Mouse (Mus musculus) liver, postnatal 0 days (tissue): ENCODE measurements around the gene Ptprd. TPM values are rescaled to one million over a fixed set of nuclear protein-coding genes. Genes with fewer than 3 reads are reported as not detected.

ENCODE experiments used
- ATAC-seq: fragments of 200-750 bp; cut with Nextera tagmentation; 2 replicates; pipeline ENCODE4 v1.8.0; 2017; ENCODE audit warnings: mild to moderate bottlenecking, moderate library complexity
- DNase-seq: peaks from one replicate; pipeline ENCODE4 v3.0.0-alpha.2; 2016
- H3K27ac ChIP-seq: fragments of 300-500 bp; sonication (generic); 2 replicates; pipeline ENCODE4 v1.5.1; 2014; ENCODE audit warnings: antibody characterized with exemption, moderate library complexity, mild to moderate bottlenecking, low read depth
- H3K27me3 ChIP-seq: fragments of 300-500 bp; sonication (generic); 2 replicates; pipeline ENCODE4 v1.6.1; 2014; ENCODE audit warnings: low read length, control low read depth, mixed read lengths; ENCODE audit not compliant: insufficient read depth
- H3K36me3 ChIP-seq: fragments of 300-500 bp; sonication (generic); replicated peaks from 2 replicates; pipeline ENCODE4 v1.6.1; 2014; ENCODE audit warnings: mild to moderate bottlenecking, control low read depth, low read length, moderate library complexity, mixed read lengths; ENCODE audit not compliant: insufficient read depth
- H3K4me1 ChIP-seq: fragments of 300-500 bp; sonication (generic); 2 replicates; pipeline ENCODE4 v1.6.1; 2014; ENCODE audit warnings: antibody characterized with exemption, mild to moderate bottlenecking, control low read depth; ENCODE audit not compliant: insufficient read depth
- H3K4me2 ChIP-seq: fragments of 300-500 bp; sonication (generic); 2 replicates; pipeline ENCODE4 v1.6.1; 2014; ENCODE audit warnings: low read depth, mild to moderate bottlenecking, low read length, moderate library complexity, mixed read lengths
- H3K4me3 ChIP-seq: fragments of 300-500 bp; sonication (generic); 2 replicates; pipeline ENCODE4 v1.5.1; 2014; ENCODE audit warnings: low read depth, low read length
- H3K9ac ChIP-seq: fragments of 300-500 bp; sonication (generic); replicated peaks from 2 replicates; pipeline ENCODE4 v1.6.1; 2014; ENCODE audit warnings: mild to moderate bottlenecking, moderate library complexity
- H3K9me3 ChIP-seq: fragments of 300-500 bp; sonication (generic); 2 replicates; pipeline ENCODE4 v1.6.1; 2016; ENCODE audit warnings: mild to moderate bottlenecking, control low read depth, low read length, mixed read lengths
- CTCF ChIP-seq: sonication (generic); IDR thresholded peaks from 2 replicates; pipeline ENCODE4 v1.5.1; 2016; ENCODE audit warnings: antibody characterized with exemption, low read depth
- EP300 ChIP-seq: IDR thresholded peaks from 2 replicates; pipeline ENCODE4 v1.6.1; 2016; ENCODE audit warnings: antibody characterized with exemption, low read depth, mild to moderate bottlenecking
- WGBS: fragments of 180-500 bp; shearing (Covaris S2); extraction: QIAGEN DNeasy Blood & Tissue Kit; methylation state at CpG from one replicate; pipeline ENCODE4 v1.1.7; 2014; ENCODE audit not compliant: insufficient replicate concordance; 5-methylcytosine and 5-hydroxymethylcytosine counted together
- polyA plus RNA-seq: library from polyadenylated mRNA; unstranded; fragments of >200 nt; fragmentation: Nextera tagmentation; extraction: Ambion mirVana; gene quantifications from 2 replicates; pipeline ENCODE4 v1.2.1, GENCODE M21; 2015

Gene Ptprd
- polyA plus RNA-seq, 1 experiment from 2014 or later, result 9.3 TPM

DNA sequence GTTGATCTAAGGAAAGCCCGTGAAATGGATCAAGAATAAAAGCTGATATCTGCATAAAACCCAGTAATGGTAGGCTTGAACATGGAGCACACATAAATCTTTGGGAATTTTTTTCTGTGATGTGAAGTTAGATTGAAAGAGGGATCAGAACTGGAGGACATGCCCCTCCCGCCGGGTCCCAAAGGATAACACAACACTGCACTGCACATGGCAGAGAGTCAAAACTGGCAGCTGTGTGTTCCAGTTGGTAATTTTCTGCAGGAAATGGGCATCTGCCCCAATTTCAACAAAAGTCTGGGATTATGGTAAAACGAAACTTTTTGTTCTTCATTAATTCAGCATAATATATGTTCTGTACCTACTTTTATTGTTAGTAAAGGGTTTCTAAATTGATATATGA is 1409.1 kb downstream of the Ptprd start:
- no peak overlapping the region for H3K4me2 ChIP-seq
- DNase-seq (no peak), ATAC-seq (no peak)
- H3K4me3 ChIP-seq, result no peak overlapping the region
- H3K4me1 ChIP-seq, result no peaks in the 10 kb centered on the region
- no peak overlapping the region for H3K27ac ChIP-seq
- 85% methylated on average over 4 of the region's 4 CpGs for WGBS
- H3K27me3 ChIP-seq, result no peaks in the 10 kb centered on the region
- no peaks in the 10 kb centered on the region for H3K36me3 ChIP-seq
- no peak for TF ChIP-seq EP300
- TF ChIP-seq CTCF, result no peak
- H3K9ac ChIP-seq, result no peak overlapping the region
- no peaks in the 10 kb centered on the region for H3K9me3 ChIP-seq

DNA sequence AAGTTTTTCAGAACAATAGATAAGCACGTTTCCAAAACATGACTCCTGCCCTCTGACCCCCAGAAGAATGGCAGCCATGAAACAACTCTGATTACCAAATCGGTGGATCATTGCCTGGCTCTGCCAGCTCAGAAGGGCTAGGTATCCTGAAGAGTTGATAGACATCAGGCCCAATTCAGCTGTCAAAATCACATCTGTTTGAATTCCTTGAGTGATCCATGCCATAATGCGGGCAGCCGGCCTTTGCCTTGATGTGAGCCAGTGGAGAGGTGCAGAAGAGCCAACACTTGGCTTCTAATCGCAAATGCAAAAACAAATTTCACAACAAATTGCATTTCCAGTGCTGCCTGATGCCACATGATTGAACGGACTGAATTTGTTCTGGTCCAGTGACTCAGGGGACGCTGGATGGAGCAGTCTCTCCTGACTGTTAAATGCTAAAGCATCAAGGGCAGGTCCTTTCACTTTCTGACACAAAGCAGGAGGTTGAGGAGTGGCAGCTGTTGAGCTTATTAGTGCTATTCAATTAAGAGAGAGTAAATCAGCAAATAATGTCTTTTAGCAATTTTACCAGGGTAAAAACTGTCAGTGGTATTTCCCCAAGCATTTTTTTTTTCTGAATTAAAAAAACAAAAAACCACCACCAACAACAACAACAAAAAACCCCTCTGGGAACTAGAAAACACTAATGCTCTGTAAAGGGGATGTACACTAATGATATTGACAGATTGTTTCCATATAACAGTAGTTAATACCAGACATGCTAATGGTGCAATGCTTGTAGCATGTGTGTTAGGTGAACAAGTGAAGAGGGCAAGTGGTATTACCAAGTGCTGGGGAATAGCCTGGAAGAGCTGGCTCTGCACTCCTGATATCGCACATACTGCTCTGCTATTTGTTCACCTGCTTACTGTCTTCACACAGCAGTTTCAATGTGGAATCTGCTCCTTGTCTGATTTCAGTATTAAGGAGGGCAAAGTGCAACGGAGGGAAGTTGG is 1413.5 kb downstream of the Ptprd start:
- no peak for ATAC-seq
- DNase-seq, result no peak

DNA sequence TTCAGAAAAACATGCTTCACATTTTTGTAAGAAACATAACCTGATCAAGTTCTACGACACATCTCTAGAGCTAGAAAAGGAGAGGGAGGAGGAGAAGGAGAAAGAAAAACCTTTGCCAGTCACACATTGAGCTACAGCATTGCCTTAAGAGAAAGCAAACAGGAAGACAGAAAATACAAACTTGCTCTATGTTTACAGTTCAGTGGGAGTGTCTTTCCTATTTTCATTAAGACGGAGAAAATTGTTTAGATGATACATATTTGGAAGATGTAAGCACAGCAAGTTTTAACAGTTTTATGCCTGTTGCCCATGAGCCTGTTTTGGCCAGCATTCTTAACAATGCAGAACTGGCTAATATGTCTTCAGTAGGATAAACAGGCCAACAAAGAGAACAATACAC is 1426.4 kb downstream of the Ptprd start:
- Histone ChIP-seq H3K27ac (no peak overlapping the region), H3K9me3 (no peaks in the 10 kb centered on the region), H3K4me3 (no peak overlapping the region), H3K4me1 (no peaks in the 10 kb centered on the region), H3K36me3 (no peaks in the 10 kb centered on the region), H3K27me3 (no peaks in the 10 kb centered on the region), H3K9ac (no peak overlapping the region), H3K4me2 (no peak overlapping the region)
- WGBS, result 79% methylated on average over 2 of the region's 2 CpGs
- TF ChIP-seq EP300, result no peak
- TF ChIP-seq CTCF, result no peak
- DNase-seq (no peak), ATAC-seq (no peak)

More for the DNA sequence above, 1413.5 kb downstream of the Ptprd start:
- Histone ChIP-seq H3K9me3 (no peaks in the 10 kb centered on the region), H3K4me2 (no peak overlapping the region), H3K9ac (no peak overlapping the region), H3K36me3 (no peaks in the 10 kb centered on the region), H3K4me1 (no peaks in the 10 kb centered on the region), H3K27me3 (no peaks in the 10 kb centered on the region), H3K27ac (no peak overlapping the region), H3K4me3 (no peak overlapping the region)
- TF ChIP-seq EP300, result no peak
- TF ChIP-seq CTCF, result no peak
- WGBS, result 54% methylated on average over 9 of the region's 9 CpGs

DNA sequence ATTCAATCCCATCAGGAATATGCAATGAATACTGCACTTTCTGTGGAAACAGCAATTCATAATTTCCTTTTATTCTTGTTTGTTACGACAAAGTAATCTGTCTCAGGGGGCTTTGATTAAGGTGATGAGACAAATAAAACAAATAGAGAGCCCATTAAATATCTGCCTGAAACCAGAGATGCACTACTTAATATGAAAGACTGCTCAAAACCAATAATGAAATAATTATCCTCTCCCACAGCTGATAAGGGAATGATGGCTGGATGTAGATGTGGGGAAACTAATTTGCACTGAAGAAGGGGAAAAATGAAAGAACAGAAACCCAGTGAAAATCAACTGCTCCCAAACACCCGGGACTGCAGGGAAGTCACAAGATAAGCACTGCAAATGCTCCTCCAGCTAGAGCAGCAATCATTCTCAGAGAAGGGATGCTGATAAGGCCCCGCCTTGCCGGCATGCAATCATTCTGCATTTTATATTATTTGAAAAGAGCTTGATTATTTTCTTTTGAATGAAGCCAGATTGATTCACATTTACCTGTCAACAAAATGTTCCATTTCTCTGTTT is 1432.1 kb downstream of the Ptprd start:
- Histone ChIP-seq H3K4me1 (no peaks in the 10 kb centered on the region), H3K27me3 (no peaks in the 10 kb centered on the region), H3K4me3 (no peak overlapping the region), H3K9me3 (no peaks in the 10 kb centered on the region), H3K27ac (no peak overlapping the region), H3K4me2 (no peak overlapping the region), H3K9ac (no peak overlapping the region), H3K36me3 (no peaks in the 10 kb centered on the region)
- 65% methylated on average over 4 of the region's 4 CpGs for WGBS
- TF ChIP-seq CTCF (no peak), EP300 (no peak)
- ATAC-seq, result no peak
- DNase-seq, result no peak

DNA sequence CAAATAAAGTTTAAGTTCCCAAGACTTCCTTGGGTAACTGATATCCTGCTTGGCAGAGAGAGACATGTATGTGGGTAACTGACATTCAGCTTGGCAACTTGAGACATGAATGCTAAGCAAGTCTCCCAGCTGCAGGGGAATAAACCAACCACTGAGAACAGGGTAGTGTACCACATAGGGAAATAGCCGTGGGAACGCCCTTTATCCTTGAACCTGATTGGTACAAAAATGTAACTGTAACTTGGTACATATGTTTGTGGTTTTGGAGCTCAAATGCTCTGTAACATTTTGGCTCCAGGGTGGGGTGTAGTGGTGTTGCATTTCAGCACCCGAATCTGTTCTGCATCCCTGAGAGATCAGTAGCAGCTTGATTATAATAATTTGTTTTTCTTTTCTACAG is 1444.8 kb downstream of the Ptprd start:
- WGBS, result 61% methylated on average over 3 of the region's 3 CpGs

DNA sequence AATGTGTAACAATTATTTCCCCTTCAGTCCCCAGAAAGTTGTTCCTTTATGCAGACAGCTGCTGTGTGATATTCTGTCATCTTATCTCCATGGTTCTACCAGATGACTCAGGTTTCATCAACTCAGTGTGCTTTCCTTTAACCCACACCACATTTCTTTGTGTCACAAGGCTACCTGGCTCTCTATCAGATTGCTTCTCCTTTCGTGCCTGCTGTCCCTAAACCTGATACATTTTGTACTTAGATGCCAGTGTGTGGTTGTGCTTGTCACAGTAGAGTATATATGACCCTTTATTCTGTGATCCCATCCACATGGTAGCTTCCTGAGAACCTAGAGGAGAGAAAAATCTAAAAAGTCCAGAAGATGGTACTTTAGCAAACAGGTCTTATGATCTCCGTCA is 1445.3 kb downstream of the Ptprd start:
- H3K4me2 ChIP-seq, result no peak overlapping the region

More for the DNA sequence above, 1444.8 kb downstream of the Ptprd start:
- H3K27me3 ChIP-seq, result no peaks in the 10 kb centered on the region
- TF ChIP-seq CTCF (no peak), EP300 (no peak)
- no peak for DNase-seq
- no peak for ATAC-seq
- H3K4me3 ChIP-seq, result no peak overlapping the region
- no peaks in the 10 kb centered on the region for H3K4me1 ChIP-seq
- H3K9me3 ChIP-seq, result no peaks in the 10 kb centered on the region
- H3K27ac ChIP-seq, result no peak overlapping the region
- no peaks in the 10 kb centered on the region for H3K36me3 ChIP-seq
- no peak overlapping the region for H3K9ac ChIP-seq
- no peak overlapping the region for H3K4me2 ChIP-seq

More for the DNA sequence above, 1445.3 kb downstream of the Ptprd start:
- Histone ChIP-seq H3K9ac (no peak overlapping the region), H3K27ac (no peak overlapping the region), H3K27me3 (no peaks in the 10 kb centered on the region), H3K36me3 (no peaks in the 10 kb centered on the region), H3K9me3 (no peaks in the 10 kb centered on the region), H3K4me1 (no peaks in the 10 kb centered on the region), H3K4me3 (no peak overlapping the region)
- ATAC-seq (no peak), DNase-seq (no peak)
- TF ChIP-seq CTCF (no peak), EP300 (no peak)
- 53% methylated on average over 2 of the region's 2 CpGs for WGBS
